Mouse (Mus musculus) adrenal gland, adult (tissue): ENCODE results near the gene Pcdh19.

Source experiments
- DNase-seq, 2 experiments: peaks; one replicate each; pipeline ENCODE4 v3.0.0; 2022 to 2023; ENCODE audit warnings: low spot score in 1 of 2; ENCODE audit not compliant: inconsistent age in 2 of 2

Gene Pcdh19

DNA sequence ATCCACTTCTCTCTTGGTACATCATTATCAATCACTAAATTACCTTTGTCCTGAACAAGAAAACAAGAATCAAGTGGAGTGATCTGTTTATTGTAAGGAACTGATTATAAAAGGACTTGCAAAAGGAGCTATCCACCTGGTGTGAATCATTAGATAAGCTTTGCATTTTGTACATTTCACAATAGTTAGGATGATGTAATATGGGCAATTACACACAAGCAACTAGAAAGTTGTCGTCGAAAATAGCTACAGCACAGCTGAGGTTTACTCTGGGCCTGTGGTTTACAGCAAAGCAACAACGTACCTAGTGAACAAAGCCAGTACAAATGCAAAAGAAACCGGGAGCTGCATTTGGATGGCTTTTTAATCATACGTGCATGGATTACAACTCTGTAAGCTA, 28.7 kb downstream of the Pcdh19 start:
- no peak for DNase-seq

DNA sequence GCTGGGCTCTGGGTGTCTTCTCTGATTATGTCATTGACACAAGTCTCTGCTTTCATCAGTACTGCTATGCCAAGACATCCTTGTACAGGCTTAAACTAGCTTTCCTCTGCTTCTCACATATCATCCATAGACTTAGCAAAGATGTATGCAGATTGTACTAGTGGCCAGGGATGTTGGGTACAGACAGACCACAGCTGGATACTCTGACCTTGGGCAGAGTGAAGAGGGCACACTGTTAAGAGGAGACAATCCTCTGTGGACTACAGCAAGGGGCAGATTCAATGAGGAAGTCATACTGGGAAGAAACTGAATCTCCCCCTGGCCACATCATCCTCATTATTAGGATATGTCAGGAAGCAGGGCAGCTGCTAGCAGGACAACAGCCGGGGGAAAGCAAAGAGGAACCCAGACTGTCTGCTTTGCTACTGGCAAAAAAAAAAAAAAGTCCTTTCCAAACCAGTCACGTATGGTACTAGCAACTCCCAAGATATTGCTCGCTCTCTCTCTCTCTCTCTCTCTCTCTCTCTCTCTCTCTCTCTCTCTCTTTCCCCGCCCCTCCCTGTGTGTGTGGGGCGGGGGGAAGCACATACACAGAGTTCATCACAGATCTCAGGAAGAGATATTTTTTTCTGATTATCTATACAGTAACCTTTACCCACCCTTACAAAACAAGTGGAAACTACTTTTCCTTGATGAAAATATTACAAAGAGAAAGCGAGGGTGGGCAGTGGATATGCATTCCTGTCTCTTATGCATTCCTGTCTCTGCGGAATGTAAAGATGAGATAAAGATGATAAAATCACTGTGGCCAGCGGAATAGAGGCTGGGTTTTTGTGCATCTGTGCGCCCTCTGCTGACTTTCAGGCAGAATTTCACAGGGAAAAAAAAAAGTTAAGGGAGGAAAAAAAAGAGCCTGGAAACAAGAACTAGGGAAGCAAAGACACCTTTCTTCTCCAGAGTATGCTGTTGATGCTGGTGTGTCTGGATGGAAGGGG, 31.2 kb downstream of the Pcdh19 start:
- peak in 1 of 2 experiments; percentile 35 for DNase-seq

DNA sequence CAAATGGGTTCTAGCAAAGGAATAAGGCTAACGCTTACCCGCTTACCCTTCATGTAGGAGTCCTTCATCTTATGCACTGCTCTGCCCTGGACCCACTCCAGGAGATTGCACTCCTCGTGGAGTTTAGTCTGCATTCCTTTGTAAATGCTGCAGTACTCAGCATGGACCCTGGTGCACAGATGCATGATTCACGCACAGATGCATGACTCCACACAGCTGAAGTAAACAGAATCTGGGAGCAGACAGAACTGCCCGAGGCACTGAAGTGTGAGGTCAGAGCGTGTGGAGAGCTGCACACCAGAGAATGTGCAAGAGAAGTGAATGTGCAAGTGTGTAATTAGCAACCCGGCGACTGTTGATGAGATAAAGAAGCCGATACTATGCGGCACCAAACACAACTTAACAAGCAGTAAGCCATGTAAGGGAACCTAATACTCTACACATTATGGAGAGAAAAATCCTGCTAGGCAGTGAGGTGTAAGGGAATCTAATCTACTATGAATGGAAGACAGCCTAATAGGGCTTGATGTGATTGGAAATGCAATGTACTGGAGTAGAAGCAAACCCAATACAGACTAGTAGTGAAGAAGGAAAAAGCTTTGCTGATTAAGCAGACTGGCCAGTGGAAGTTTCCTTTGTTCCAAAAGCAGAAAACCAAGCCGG, 32.8 kb downstream of the Pcdh19 start:
- DNase-seq, result peak in 1 of 2 experiments; percentile 24

DNA sequence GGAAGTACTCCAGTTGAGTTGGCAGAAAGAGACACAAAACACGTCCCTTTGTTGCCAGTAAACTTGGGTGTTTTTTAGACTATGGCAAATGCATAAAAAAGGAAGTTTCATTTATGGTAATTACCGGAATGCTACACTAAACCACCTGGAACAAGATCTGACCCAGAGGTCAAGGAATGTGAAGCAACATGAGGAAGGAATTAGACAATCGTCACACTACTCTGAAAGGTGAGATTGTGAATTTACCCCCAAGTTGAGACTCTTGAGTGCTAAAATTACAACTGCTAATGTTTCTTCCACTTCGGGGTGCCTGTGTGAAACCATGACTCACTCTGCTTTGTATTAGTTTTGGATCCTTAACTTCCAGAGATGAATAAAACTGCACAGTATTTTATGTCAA, 33.6 kb downstream of the Pcdh19 start:
- no peak for DNase-seq

DNA sequence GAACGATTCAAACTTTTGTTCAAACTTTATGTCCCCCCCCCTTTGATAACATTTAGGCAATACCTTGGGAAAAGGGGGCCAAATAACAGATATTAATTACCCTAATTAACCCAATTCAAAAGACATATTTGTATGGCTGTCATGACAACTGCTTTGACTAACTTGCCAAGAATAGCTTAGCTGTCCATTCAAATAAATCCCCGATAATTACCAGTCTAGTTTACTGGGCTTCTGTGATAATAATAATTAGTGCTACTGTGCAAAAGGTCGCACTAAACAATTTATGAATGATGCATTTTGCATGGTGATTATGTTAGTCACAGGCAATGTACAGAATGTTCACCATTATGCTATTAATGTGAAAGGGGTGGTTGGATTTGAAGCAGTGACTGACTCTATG, 35.7 kb downstream of the Pcdh19 start:
- DNase-seq, result no peak

DNA sequence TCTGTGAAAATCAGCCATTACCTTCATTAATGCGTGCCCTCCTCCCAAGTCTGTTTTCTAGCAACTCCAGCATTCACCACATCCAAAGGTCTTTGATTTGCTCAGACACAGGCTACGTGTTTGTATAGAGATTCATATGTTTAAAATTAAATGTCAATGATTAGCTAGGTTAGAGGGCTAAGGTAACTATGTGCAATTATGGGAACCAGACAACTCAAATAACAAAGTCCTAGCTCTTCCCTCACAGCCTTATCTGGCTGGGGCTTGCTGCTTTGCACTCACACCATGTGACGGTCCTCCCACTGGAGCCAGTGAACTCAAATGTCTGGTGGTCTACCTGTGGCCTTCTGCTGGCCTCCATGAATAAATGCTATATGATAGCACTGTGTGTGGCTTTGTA, 38.4 kb downstream of the Pcdh19 start:
- no peak for DNase-seq

DNA sequence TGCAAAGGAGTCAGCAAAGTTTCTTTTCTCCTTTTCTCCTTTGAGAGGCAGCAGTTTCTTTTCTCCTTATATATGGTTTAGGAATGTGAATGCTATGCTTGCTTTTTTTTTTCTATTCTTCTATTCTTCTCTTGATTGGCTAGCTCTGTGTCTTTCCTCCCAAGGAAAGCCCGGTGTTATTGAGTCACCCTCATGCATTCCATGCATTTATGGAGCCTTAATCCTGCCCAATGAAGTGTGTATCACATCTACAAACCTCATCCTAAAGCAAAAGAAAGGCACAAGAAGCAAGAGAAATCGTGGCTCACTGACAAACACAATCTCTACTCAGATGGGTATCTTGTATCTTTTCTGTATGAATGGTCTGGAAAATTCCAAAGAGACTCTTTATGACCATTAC, 41.0 kb downstream of the Pcdh19 start:
- no peak for DNase-seq

DNA sequence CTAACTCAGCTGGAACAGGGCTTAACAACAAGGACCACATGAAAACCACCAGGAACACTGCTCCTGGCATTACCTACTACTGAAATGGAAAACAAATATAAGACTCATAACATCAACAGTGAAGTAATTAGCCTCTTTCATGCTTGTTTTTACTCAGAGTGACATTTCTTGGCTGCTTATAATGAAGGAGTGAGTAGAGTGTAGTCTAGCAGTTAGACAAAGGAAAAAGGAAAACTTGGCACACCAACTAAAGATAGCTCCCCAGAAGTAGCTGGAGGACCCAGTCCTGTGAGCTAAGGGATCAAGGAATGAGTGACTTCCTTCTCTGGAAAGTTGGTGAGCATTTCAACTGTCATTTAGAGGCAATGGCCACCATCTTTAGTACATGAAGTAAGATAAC, 49.3 kb downstream of the Pcdh19 start:
- no peak for DNase-seq

DNA sequence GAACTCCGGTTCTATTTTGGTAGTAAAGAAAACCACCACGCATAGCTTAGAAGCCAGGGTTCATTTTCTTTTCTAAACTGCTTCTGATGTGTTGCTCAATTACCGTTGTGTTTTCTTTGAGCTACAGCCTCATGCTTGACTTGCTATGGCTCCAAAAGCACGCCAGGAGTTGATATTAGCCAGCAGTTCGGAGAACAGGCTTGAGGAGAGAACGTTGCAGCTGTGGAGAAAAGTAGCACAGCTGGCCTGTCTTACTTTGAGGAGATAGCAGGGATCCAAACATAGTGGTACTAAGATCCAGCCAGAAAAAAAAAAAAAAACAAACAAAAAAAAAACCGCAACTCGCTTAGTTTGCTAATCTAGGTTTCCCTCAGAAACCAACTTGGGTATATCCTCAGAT, 59.2 kb downstream of the Pcdh19 start:
- DNase-seq, result no peak

DNA sequence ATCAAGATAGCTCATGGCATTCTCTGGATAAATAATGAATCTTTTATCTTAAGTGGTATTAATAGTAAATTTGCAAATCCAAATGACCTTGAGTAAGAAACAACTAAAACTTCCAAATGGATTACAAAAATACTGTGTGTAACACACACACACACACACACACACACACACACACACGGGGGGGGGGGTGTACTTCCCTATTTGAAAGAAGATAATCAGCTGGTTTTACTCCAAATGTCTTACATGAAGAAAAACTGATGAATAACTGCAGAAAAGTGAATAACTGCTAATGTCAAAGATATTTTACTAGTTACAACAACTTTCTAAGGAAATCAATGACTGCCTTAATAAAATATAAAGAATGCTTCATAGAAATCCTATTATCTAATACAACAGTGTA, 70.6 kb downstream of the Pcdh19 start:
- DNase-seq, result no peak

DNA sequence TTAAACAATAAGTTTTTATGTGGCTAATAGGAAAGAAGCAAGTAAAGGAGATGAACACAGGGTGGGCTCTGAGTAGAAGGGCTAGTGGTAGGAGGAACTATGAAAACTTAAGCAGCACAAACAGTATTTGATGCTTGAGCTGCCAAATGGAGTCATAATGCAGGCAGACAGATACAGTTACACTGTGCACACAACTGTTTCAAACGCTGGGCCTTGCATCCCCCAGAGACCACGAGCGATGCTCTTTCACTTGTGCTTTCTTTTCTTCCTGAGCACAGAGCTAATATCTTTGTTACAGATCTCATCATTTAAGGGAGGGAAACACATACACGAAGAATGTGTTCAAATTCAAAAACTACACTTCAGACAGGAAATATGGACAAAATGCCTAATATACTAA, 83.0 kb downstream of the Pcdh19 start:
- DNase-seq, result no peak

DNA sequence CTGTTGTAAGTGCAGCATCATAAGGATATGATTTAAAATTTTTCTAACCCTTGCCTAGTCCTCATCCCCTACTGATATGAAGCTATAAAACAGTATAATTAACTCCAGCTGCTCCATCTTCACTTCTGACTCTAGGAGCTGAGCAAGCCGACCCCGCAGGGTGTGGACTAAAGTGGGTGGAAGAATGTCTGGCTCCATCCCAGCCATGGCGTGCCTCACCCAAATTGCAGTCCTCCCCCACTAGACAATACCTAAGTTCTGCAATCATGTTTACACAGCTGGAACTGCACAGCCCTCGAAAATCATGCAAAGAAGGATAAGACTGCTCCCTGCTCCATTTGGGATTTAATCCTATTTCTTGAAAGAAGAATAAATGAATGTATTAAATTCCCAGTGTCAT, 84.5 kb downstream of the Pcdh19 start:
- DNase-seq, result no peak

DNA sequence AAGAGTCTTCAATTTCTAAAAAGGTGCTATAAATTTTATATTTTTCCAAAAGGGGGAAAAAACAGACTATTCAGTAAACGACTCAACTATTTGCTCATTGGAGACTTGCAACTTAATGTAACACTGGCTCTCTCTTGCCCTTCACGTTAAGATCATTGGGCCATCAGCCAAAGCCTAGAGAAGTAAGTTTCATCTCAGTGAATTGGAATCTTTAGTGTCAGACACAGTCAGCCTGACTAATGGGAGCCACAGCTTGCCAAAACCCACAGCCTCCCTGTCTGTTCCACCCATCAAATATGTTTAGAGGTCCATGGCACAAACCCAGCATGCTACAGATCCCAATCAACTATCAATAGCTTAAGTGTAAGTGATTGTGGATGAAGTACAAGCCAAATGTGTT, 86.7 kb downstream of the Pcdh19 start:
- DNase-seq, result no peak

DNA sequence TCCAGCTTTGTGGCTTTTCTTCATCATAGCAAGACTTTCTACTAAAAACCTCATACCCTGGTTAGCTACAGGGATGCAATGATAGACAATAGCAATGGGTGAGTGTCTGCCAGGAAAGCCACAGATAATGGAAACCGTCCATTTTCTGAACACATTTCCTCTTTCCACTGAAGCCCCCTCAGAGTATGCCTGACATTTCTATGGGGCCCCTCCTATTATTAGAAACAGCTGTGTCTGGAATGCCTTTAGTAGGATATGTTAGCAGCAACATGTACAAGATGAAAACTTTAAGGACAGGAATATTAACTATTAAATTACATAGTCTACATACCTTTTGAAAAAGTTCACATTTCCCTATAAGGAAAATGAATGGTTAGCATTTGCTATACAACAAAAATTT, 87.1 kb downstream of the Pcdh19 start:
- no peak for DNase-seq

DNA sequence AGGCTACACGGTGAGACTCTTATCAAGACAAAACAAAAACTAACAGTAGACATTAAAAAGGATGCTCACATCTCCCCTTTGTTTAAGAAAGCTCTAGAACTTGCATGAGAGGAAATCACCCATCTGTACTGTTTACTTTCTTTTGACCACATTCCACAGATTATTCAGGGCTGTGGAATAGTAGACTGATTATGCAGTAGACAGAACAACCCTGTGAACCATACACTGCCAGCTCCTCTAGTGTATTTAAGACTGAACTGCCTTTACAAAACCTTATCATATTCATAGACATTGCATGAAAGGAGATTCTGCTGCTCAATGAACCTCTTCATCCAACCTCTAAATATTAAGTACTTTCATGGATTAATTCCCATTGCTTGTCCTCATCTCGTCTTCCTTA, 87.6 kb downstream of the Pcdh19 start:
- no peak for DNase-seq

DNA sequence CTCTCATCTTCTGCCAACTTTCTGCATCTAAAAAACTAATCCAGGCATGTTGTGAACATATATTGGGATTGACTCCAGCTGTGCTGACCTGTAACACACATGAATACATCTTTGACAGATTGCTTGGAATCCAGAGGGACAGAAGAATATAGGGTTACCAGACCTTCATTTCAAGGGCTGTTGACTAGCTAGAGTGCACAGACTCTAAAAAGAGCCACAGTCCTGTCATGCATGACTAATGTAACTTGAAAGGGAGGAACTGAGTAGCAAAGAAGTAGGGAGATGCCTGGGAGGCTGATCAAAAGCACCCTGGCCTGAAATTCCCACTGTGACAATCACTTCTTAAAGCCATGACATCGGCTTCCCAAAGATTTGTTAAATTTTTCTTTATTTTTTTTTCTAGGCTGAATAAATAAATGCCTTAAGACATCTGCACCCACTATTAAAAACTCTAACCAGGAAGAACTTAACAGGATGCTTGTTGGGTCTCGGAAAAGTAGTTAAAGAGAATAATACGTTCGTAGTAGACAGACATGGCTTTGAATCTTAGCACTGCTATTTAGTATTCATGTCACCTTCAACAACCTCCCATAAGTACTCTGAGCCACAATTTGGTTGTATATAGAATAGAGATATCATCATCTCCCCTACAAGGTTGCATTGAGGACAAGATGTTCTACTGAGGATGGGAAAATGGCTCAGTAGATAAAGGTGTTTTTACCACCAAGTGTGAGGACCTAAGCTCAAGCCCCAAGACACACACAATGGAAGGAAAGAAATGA, 113.0 kb downstream of the Pcdh19 start:
- DNase-seq, result no peak

DNA sequence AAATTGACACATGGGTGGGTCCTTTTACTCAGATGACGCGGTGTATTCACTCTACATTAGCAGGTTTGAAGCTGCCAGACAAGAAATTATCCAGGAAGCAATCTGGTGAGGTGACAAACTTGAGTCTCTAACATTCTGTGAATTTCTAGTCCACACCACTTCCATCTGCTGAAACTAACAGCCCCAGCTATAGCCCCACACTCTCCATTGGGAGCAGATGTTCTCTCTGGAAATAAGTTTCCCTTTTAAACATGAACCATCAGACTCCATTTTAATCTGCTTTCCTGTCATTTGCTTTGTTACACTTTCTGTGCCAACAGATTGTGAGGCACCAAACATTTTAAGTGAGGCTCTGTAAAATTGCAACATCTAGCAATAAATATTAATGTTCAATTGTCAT, 123.4 kb downstream of the Pcdh19 start:
- DNase-seq, result no peak
